Mouse (Mus musculus): ENCODE measurements around the gene Pik3cd. TPM values are rescaled to one million over a fixed set of nuclear protein-coding genes. Genes with fewer than 3 reads are reported as not detected.

Gene Pik3cd
- polyA plus RNA-seq, 1 experiment from 2014 or later, result 29.6 TPM

GRCm38 (mm10) chr4:149660598-149660997 lies 41.8 kb downstream of the Pik3cd start:
- WGBS (ENCODE audit: missing documents), result 94% methylated on average over 7 of the region's 7 CpGs
- Histone ChIP-seq H3K27ac (no peak overlapping the region), H3K79me2 (ENCODE audit: inconsistent target) (peaks cover 36% of the 10 kb centered on the region), H3K36me3 (ENCODE audit: inconsistent target) (peaks cover 64% of the 10 kb centered on the region), H3K4me3 (ENCODE audit: inconsistent target) (no peak overlapping the region)

- H3K4me3 ChIP-seq (ENCODE audit: inconsistent target), result no peak overlapping the region
- WGBS (ENCODE audit: missing documents), result 94% methylated on average over 25 of the region's 25 CpGs
- H3K79me2 ChIP-seq (ENCODE audit: inconsistent target), result peaks cover 28% of the 10 kb centered on the region
- H3K36me3 ChIP-seq (ENCODE audit: inconsistent target), result peaks cover 74% of the 10 kb centered on the region
- H3K27ac ChIP-seq, result no peak overlapping the region
Measured at GRCm38 (mm10) chr4:149659495-149660116, 42.8 kb downstream of the Pik3cd start.

GRCm38 (mm10) chr4:149657858-149658416 lies 44.4 kb downstream of the Pik3cd start:
- Histone ChIP-seq H3K27ac (no peak overlapping the region), H3K79me2 (ENCODE audit: inconsistent target) (peaks cover 11% of the 10 kb centered on the region; the same call in 1 of the 2 replicates), H3K36me3 (ENCODE audit: inconsistent target) (peaks cover 86% of the 10 kb centered on the region), H3K4me3 (ENCODE audit: inconsistent target) (no peak overlapping the region)
- WGBS (ENCODE audit: missing documents), result 50% methylated on average over 11 of the region's 11 CpGs

- no peak overlapping the region for H3K4me3 ChIP-seq (ENCODE audit: inconsistent target)
- peaks cover 98% of the 10 kb centered on the region for H3K36me3 ChIP-seq (ENCODE audit: inconsistent target)
- WGBS (ENCODE audit: missing documents), result 93% methylated on average over 4 of the region's 4 CpGs
- H3K27ac ChIP-seq, result no peak overlapping the region
- H3K79me2 ChIP-seq (ENCODE audit: inconsistent target), result no peaks in the 10 kb centered on the region
Measured at GRCm38 (mm10) chr4:149654232-149654631, 48.1 kb downstream of the Pik3cd start.

- no peaks in the 10 kb centered on the region for H3K79me2 ChIP-seq (ENCODE audit: inconsistent target)
- WGBS (ENCODE audit: missing documents), result 36% methylated on average over 16 of the region's 24 CpGs
- no peak overlapping the region for H3K27ac ChIP-seq
- H3K36me3 ChIP-seq (ENCODE audit: inconsistent target), result peaks cover 70% of the 10 kb centered on the region
- H3K4me3 ChIP-seq (ENCODE audit: inconsistent target), result no peak overlapping the region
Measured at GRCm38 (mm10) chr4:149650493-149651193, 51.7 kb downstream of the Pik3cd start.

- WGBS (ENCODE audit: missing documents), result 54% methylated on average over 19 of the region's 20 CpGs
- Histone ChIP-seq H3K79me2 (ENCODE audit: inconsistent target) (no peaks in the 10 kb centered on the region), H3K4me3 (ENCODE audit: inconsistent target) (no peak overlapping the region), H3K36me3 (ENCODE audit: inconsistent target) (peaks cover 46% of the 10 kb centered on the region), H3K27ac (no peak overlapping the region)
Measured at GRCm38 (mm10) chr4:149648031-149648805, 54.2 kb downstream of the Pik3cd start.

GRCm38 (mm10) chr4:149645761-149646160 lies 56.6 kb downstream of the Pik3cd start:
- WGBS (ENCODE audit: missing documents), result 95% methylated on average over 9 of the region's 9 CpGs
- H3K36me3 ChIP-seq (ENCODE audit: inconsistent target), result peaks cover 21% of the 10 kb centered on the region

GRCm38 (mm10) chr4:149641956-149642355 lies 60.4 kb downstream of the Pik3cd start:
- Histone ChIP-seq H3K4me3 (ENCODE audit: inconsistent target) (no peak overlapping the region), H3K36me3 (ENCODE audit: inconsistent target) (no peaks in the 10 kb centered on the region), H3K79me2 (ENCODE audit: inconsistent target) (no peaks in the 10 kb centered on the region), H3K27ac (no peak overlapping the region)
- 78% methylated on average over 5 of the region's 5 CpGs for WGBS (ENCODE audit: missing documents)

More at GRCm38 (mm10) chr4:149645761-149646160, 56.6 kb downstream of the Pik3cd start:
- Histone ChIP-seq H3K27ac (no peak overlapping the region), H3K79me2 (ENCODE audit: inconsistent target) (no peaks in the 10 kb centered on the region), H3K4me3 (ENCODE audit: inconsistent target) (no peak overlapping the region)

GRCm38 (mm10) chr4:149641400-149641799 lies 61.0 kb downstream of the Pik3cd start:
- WGBS (ENCODE audit: missing documents), result 77% methylated on average over 8 of the region's 8 CpGs
- Histone ChIP-seq H3K79me2 (ENCODE audit: inconsistent target) (no peaks in the 10 kb centered on the region), H3K27ac (no peak overlapping the region), H3K36me3 (ENCODE audit: inconsistent target) (no peaks in the 10 kb centered on the region), H3K4me3 (ENCODE audit: inconsistent target) (no peak overlapping the region)

- H3K79me2 ChIP-seq (ENCODE audit: inconsistent target), result no peaks in the 10 kb centered on the region
- H3K4me3 ChIP-seq (ENCODE audit: inconsistent target), result no peak overlapping the region
- no peak overlapping the region for H3K27ac ChIP-seq
- no peaks in the 10 kb centered on the region for H3K36me3 ChIP-seq (ENCODE audit: inconsistent target)
- WGBS (ENCODE audit: missing documents), result 91% methylated on average over 9 of the region's 9 CpGs
Measured at GRCm38 (mm10) chr4:149640831-149641230, 61.5 kb downstream of the Pik3cd start.

- Histone ChIP-seq H3K36me3 (ENCODE audit: inconsistent target) (no peaks in the 10 kb centered on the region), H3K4me3 (ENCODE audit: inconsistent target) (no peak overlapping the region), H3K79me2 (ENCODE audit: inconsistent target) (no peaks in the 10 kb centered on the region), H3K27ac (no peak overlapping the region)
- WGBS (ENCODE audit: missing documents), result 38% methylated on average over 7 of the region's 7 CpGs
Measured at GRCm38 (mm10) chr4:149637942-149638341, 64.4 kb downstream of the Pik3cd start.

- WGBS (ENCODE audit: missing documents), result 85% methylated on average over 8 of the region's 8 CpGs
- H3K27ac ChIP-seq, result no peak overlapping the region
- no peaks in the 10 kb centered on the region for H3K36me3 ChIP-seq (ENCODE audit: inconsistent target)
Measured at GRCm38 (mm10) chr4:149635915-149636415, 66.4 kb downstream of the Pik3cd start.

GRCm38 (mm10) chr4:149634966-149635365 lies 67.4 kb downstream of the Pik3cd start:
- WGBS (ENCODE audit: missing documents), result 96% methylated on average over 11 of the region's 11 CpGs
- Histone ChIP-seq H3K36me3 (ENCODE audit: inconsistent target) (no peaks in the 10 kb centered on the region), H3K4me3 (ENCODE audit: inconsistent target) (no peak overlapping the region), H3K79me2 (ENCODE audit: inconsistent target) (no peaks in the 10 kb centered on the region), H3K27ac (no peak overlapping the region)

More at GRCm38 (mm10) chr4:149635915-149636415, 66.4 kb downstream of the Pik3cd start:
- Histone ChIP-seq H3K4me3 (ENCODE audit: inconsistent target) (no peak overlapping the region), H3K79me2 (ENCODE audit: inconsistent target) (no peaks in the 10 kb centered on the region)

GRCm38 (mm10) chr4:149634157-149634556 lies 68.2 kb downstream of the Pik3cd start:
- H3K36me3 ChIP-seq (ENCODE audit: inconsistent target), result no peaks in the 10 kb centered on the region

More at GRCm38 (mm10) chr4:149634157-149634556, 68.2 kb downstream of the Pik3cd start:
- Histone ChIP-seq H3K79me2 (ENCODE audit: inconsistent target) (no peaks in the 10 kb centered on the region), H3K4me3 (ENCODE audit: inconsistent target) (no peak overlapping the region), H3K27ac (no peak overlapping the region)
- WGBS (ENCODE audit: missing documents), result 91% methylated on average over 1 of the region's 1 CpGs

All from macrophage (primary cell).